Mouse (Mus musculus): ENCODE measurements at regions not wholly inside any gene's neighbourhood (a gene's known extent, or its start where the extent isn't known, plus 50 kb on each side); places are given as distances from the start of the nearest gene placed in this dataset.
A peak's percentile ranks its signal among the peaks of the same experiment; 100 is the strongest.

DNA sequence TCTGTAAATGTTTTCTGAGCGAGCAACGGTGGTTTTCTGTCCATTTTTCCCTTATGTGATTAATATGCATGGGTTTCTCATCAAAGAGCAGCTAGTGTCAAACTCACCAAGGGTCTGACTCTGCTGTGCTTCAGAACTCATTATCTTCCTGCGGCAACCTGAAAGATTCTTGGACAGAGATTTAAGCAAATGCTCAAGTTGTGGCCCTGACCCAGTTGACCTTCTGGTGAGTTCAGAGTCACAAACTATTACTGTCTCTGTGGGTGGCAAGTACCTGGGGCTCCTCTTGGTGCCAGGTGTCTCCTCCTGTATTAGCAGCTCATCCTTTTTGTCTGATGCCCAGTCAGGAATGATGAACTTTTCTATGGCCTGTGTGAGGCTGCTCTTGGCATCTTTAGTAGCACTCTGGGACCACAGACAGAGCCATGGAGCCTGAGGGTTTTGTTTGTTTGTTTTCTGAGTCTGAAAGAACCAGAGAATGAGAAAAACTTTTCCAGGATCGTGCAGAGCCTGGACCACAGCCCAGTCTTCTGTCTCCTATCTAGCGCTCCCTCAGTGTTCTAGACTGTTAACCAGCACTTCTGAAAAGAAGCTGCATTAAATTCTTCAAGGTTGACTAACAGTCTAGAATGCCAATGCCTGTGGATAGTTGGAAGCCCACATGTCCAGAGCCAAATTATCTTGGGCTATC is 124.1 kb upstream of the Wscd1 start:
- no peaks in the 10 kb centered on the region for H3K4me1 ChIP-seq (ENCODE audit: control insufficient read depth, insufficient read depth, low read length)
- TF ChIP-seq POLR2A (IDR thresholded peaks at IDR 0.05; ENCODE audit: extremely low read depth, insufficient read depth, low read length) (no peak), CTCF (IDR thresholded peaks at IDR 0.05; ENCODE audit: extremely low read depth, insufficient read depth, low read length) (no peak)
- no peak overlapping the region for H3K4me3 ChIP-seq (ENCODE audit: insufficient read depth, low read length)
- H3K27ac ChIP-seq (ENCODE audit: insufficient read depth, low read length) = no peak overlapping the region

DNA sequence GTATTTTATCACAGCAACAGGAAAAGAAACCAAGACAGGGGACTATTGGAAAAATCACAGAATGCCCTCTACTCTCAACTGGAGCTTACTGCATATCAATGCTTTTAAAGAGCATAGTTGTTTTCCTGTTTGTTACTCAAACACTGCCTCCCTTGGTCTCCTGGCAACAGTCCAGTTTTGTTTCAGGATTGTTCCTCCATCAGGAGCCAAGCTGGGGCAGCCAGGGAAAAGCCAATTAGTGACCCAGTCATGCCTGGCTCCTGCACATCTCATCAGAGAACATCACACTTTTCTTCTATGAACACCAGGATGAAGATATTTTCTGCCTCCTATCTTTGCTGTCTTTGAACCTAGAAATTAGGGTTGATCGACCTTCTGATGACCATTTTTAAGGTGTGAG is 113.6 kb upstream of the Wscd1 start:
- Histone ChIP-seq H3K27ac (ENCODE audit: insufficient read depth, low read length) (no peak overlapping the region), H3K4me1 (ENCODE audit: control insufficient read depth, insufficient read depth, low read length) (no peaks in the 10 kb centered on the region), H3K4me3 (ENCODE audit: insufficient read depth, low read length) (no peak overlapping the region)
- TF ChIP-seq POLR2A (IDR thresholded peaks at IDR 0.05; ENCODE audit: extremely low read depth, insufficient read depth, low read length) (no peak), CTCF (IDR thresholded peaks at IDR 0.05; ENCODE audit: extremely low read depth, insufficient read depth, low read length) (no peak)

DNA sequence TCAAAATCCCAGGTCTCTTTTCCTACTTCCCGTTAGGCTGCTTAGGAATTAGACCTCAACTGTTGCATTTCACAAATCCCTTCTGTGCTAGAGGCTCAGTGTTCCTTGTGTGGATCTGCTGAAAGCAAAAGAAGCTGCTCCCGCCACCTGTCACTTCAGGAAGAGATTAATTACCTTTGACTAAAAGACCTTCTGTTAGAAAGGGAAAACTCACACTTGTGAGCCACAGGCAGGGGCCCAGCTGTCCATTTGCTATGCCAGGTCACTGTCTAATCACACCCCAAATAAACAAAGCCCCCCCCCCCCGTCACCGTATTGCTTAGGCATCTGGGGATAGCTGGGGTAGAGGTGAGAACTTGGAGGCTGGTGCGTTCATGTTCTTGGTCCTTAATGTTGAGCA is 112.9 kb upstream of the Wscd1 start:
- Histone ChIP-seq H3K27ac (ENCODE audit: insufficient read depth, low read length) (no peak overlapping the region), H3K4me1 (ENCODE audit: control insufficient read depth, insufficient read depth, low read length) (no peaks in the 10 kb centered on the region), H3K4me3 (ENCODE audit: insufficient read depth, low read length) (no peak overlapping the region)
- no peak for TF ChIP-seq POLR2A (IDR thresholded peaks at IDR 0.05; ENCODE audit: extremely low read depth, insufficient read depth, low read length)
- no peak for TF ChIP-seq CTCF (IDR thresholded peaks at IDR 0.05; ENCODE audit: extremely low read depth, insufficient read depth, low read length)

DNA sequence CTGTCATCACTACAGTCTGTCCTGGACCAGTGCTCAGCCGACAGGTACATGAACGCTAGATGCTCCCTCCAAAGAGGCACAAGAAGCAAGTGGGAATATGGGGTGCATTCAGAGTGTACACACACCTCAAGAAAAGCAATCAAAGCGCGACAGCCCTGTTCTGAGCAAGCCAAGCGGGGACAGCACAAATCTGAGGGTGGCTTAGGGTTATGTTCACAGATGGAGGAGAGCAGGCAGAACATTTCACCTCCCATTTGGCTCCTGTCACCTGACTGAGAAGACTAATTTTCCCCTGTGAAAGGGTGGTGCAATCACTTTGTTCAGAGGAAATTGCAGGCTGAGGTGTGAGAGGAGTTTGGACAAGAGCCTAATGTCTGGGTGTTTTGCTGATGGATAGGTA is 106.8 kb upstream of the Wscd1 start:
- Histone ChIP-seq H3K4me3 (ENCODE audit: insufficient read depth, low read length) (no peak overlapping the region), H3K27ac (ENCODE audit: insufficient read depth, low read length) (no peak overlapping the region), H3K4me1 (ENCODE audit: control insufficient read depth, insufficient read depth, low read length) (no peaks in the 10 kb centered on the region)
- TF ChIP-seq CTCF (IDR thresholded peaks at IDR 0.05; ENCODE audit: extremely low read depth, insufficient read depth, low read length) (no peak), POLR2A (IDR thresholded peaks at IDR 0.05; ENCODE audit: extremely low read depth, insufficient read depth, low read length) (no peak)

DNA sequence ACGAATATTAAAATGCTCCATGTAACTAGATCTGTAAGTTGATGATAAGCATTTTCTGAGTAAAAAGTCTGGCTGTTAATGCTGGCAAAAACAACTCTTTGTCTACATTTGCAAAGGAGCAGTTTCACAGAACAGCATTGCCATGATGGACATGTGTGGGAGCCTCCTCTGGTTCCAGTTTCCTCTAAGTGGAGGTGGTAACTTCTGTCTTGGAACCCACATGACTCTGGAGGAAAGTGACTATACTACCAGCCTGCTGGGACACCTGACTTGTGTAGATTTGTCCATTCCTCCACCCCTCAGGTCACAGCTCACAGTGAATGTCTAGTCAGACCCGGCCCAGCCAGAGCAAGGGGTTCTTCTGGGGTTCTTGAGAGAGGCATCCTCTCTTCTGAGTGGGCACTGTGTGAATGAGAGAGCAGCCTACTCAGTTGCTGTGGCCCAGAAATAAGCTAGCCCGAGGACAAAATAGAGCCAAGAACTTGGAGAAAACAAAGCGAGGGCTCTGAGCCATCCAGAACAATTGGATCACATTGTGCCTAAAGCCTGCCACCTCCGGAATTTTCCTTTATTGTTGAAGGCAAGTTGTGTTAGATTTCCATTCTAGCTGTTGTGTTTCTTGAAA is 97.9 kb upstream of the Wscd1 start:
- Histone ChIP-seq H3K4me1 (ENCODE audit: control insufficient read depth, insufficient read depth, low read length) (peaks cover 7% of the 10 kb centered on the region), H3K27ac (ENCODE audit: insufficient read depth, low read length) (peak overlapping the region; percentile 86), H3K4me3 (ENCODE audit: insufficient read depth, low read length) (no peak overlapping the region)
- TF ChIP-seq POLR2A (IDR thresholded peaks at IDR 0.05; ENCODE audit: extremely low read depth, insufficient read depth, low read length) = no peak
- no peak for TF ChIP-seq CTCF (IDR thresholded peaks at IDR 0.05; ENCODE audit: extremely low read depth, insufficient read depth, low read length)

DNA sequence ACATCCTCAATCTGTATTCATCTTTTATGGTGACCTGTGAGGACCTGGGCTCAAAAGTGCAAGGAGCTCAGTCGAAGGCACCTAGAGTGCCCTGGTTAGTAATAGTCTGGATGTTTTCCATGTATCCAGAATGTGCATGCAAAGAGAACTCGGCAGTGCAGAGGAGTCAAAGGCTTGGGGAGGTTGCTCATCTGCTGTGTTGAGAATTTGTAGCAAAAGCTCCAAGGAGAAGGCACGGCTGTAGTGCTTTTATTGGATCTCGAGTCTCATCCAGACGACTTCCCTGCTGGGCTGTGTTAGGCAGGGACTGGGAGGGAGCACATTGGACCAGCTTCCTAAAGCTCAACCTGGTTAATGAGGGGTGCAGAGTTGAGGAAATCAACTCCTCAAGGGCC is 97.3 kb upstream of the Wscd1 start:
- peaks cover 7% of the 10 kb centered on the region for H3K4me1 ChIP-seq (ENCODE audit: control insufficient read depth, insufficient read depth, low read length)
- TF ChIP-seq CTCF (IDR thresholded peaks at IDR 0.05; ENCODE audit: extremely low read depth, insufficient read depth, low read length) (no peak), POLR2A (IDR thresholded peaks at IDR 0.05; ENCODE audit: extremely low read depth, insufficient read depth, low read length) (no peak)
- peak overlapping the region; percentile 86 for H3K27ac ChIP-seq (ENCODE audit: insufficient read depth, low read length)
- H3K4me3 ChIP-seq (ENCODE audit: insufficient read depth, low read length) = no peak overlapping the region

DNA sequence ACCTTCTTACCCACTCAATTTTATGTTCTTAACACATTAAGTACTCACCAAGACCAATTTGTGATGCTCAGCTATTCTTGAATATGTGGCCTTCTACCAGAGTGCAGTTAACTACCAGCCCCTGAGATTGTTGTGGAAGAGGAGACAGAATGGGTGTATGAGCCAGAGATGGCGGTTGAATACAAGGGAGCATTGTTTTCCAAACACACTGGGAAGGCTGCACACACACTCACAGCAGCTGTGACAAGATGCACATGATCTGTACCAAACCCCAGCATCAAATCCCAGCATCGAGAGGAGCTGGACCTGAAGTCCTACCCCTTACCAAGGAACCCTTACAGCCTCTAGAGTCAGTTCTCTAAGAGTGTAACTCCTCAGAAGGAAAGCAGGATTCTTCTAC is 91.4 kb upstream of the Wscd1 start:
- Histone ChIP-seq H3K4me3 (ENCODE audit: insufficient read depth, low read length) (no peak overlapping the region), H3K27ac (ENCODE audit: insufficient read depth, low read length) (no peak overlapping the region)
- TF ChIP-seq CTCF (IDR thresholded peaks at IDR 0.05; ENCODE audit: extremely low read depth, insufficient read depth, low read length) = no peak
- TF ChIP-seq POLR2A (IDR thresholded peaks at IDR 0.05; ENCODE audit: extremely low read depth, insufficient read depth, low read length) = no peak

DNA sequence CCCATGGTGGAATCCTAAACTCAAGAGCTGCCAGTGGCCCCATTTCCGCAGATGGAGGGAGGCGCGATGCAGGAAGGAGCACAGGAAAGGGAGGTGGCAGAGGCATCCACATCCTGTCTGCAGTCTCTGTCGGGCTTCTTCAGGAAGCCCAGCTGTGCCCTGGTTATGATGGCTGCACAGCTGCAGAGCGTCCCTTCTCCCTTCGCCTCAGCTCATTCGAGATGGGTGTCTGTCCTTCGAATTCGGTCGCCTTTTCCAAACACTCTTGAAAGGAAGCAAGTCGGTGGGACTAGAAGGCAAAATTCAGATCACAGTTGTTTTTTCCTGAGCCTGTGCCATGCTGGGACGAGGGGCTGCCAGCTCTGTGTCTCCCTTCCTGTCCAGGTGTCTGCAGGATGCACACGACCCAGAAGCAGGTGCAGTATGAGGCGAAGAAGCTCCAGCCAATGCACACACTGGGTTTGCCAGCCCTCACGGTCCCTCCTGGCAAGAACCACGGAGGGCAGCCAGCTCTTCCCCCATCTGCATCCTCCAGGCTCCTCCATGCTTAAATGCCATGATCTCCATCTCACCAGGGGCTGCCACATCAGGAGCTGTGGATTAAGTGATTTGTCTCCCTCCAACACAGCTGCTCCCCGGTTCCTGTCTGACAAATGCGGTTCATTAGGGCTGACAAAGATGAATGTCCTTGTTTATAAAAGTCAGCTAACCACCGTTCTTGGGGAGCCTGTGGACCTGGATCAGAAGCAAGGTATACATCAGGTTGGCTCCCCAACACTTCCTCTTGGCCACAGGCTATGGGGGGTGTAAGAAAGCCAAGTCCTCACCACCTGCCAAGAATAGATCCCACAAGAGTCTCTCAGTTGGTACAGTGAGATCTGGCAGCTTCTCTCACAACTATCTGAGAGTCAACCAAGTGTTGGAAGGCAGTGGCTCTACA is 79.3 kb upstream of the Wscd1 start:
- Histone ChIP-seq H3K4me1 (ENCODE audit: control insufficient read depth, insufficient read depth, low read length) (peaks cover 1% of the 10 kb centered on the region; the same call in 1 of the 2 replicates), H3K4me3 (ENCODE audit: insufficient read depth, low read length) (no peak overlapping the region), H3K27ac (ENCODE audit: insufficient read depth, low read length) (no peak overlapping the region)
- TF ChIP-seq POLR2A (IDR thresholded peaks at IDR 0.05; ENCODE audit: extremely low read depth, insufficient read depth, low read length) (no peak), CTCF (IDR thresholded peaks at IDR 0.05; ENCODE audit: extremely low read depth, insufficient read depth, low read length) (no peak)

More for the DNA sequence above, 91.4 kb upstream of the Wscd1 start:
- H3K4me1 ChIP-seq (ENCODE audit: control insufficient read depth, insufficient read depth, low read length) = no peaks in the 10 kb centered on the region

DNA sequence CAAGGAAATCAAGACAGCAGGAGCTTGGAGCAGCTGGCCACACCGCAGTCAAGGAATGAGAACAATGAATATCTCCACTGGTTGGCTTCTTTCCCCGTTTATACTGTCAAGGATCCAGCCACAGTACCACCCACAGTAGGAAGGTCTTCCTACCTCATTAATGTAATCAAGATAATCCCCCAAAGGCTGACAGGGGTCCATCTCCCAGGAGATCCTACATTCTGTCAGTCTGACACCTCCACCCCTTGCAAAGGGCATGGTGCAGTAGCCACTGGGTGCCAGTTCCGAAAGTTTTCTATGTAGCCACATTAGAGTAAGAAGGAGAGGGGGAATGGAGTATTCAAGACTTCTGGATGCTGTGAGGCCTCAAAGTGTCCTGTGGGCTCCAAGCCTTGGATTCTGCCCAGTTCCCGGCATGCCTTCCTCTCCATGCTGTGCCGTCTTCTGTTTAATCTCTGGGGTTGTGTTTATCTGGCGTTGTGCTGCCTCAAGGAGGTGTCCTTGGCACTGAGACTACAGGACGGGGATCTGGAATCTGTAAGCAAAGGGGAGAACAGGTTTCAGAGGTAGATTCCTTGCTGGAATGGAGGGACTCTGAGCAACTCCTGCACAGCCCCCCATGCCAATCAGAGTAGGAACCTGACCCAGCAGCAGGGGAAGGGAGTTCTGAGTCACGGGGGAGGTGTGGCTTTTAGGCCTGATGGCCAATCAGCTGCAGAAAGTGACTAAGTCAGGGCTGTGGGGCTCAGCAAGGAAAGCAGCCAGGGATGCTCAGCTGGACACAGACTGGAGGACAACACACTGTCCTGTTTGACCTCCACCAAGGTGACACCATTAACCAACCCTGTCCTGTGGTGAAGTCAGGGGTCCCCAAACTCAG is 77.3 kb upstream of the Wscd1 start:
- no peak for TF ChIP-seq POLR2A (IDR thresholded peaks at IDR 0.05; ENCODE audit: extremely low read depth, insufficient read depth, low read length)
- TF ChIP-seq CTCF (IDR thresholded peaks at IDR 0.05; ENCODE audit: extremely low read depth, insufficient read depth, low read length) = no peak
- H3K4me3 ChIP-seq (ENCODE audit: insufficient read depth, low read length) = no peak overlapping the region

More for the DNA sequence above, 77.3 kb upstream of the Wscd1 start:
- Histone ChIP-seq H3K4me1 (ENCODE audit: control insufficient read depth, insufficient read depth, low read length) (peaks cover 3% of the 10 kb centered on the region; the same call in 1 of the 2 replicates), H3K27ac (ENCODE audit: insufficient read depth, low read length) (no peak overlapping the region)
